Mouse (Mus musculus) liver, postnatal 0 days (tissue): Measurements from ENCODE around the gene Abcg5.

Experiments used
- CTCF ChIP-seq: sonication (generic); IDR thresholded peaks from 2 replicates; pipeline ENCODE4 v1.5.1; 2016; ENCODE audit warnings: antibody characterized with exemption, low read depth
- EP300 ChIP-seq: IDR thresholded peaks from 2 replicates; pipeline ENCODE4 v1.6.1; 2016; ENCODE audit warnings: antibody characterized with exemption, low read depth, mild to moderate bottlenecking

- TF ChIP-seq CTCF (peak; percentile 88), EP300 (no peak)
These were observed 40.9 kb downstream of the Abcg5 start for GRCm38 (mm10) chr17:84641893-84642292.
